Mouse (Mus musculus): ENCODE measurements around the gene Nkx3-2. TPM values are rescaled to one million over a fixed set of nuclear protein-coding genes. Genes with fewer than 3 reads are reported as not detected.

Gene Nkx3-2
- total RNA-seq, 1 experiment from 2014 or later, result not detected

Other genes with a start within 250 kb of the Nkx3-2 start
- gene Rab28, start 56.3 kb downstream of the Nkx3-2 start, total RNA-seq (2021), result 41.7 and 58.6 TPM in 2 replicates
- 42.9 and 43.3 TPM in 2 replicates for gene Bod1l, start 79.8 kb upstream of the Nkx3-2 start, total RNA-seq (2021)